Mouse (Mus musculus): ENCODE measurements around the gene Zfp692. TPM values are rescaled to one million over a fixed set of nuclear protein-coding genes. Genes with fewer than 3 reads are reported as not detected.
"Not testable (repeated sequence)": the region's sequence is repeated elsewhere in the genome, so short reads cannot be mapped to it uniquely, and the experiment has no call there.

The Zfp692 gene
- polyA plus RNA-seq, 1 experiment from 2014 or later, result 14.2 TPM

DNA sequence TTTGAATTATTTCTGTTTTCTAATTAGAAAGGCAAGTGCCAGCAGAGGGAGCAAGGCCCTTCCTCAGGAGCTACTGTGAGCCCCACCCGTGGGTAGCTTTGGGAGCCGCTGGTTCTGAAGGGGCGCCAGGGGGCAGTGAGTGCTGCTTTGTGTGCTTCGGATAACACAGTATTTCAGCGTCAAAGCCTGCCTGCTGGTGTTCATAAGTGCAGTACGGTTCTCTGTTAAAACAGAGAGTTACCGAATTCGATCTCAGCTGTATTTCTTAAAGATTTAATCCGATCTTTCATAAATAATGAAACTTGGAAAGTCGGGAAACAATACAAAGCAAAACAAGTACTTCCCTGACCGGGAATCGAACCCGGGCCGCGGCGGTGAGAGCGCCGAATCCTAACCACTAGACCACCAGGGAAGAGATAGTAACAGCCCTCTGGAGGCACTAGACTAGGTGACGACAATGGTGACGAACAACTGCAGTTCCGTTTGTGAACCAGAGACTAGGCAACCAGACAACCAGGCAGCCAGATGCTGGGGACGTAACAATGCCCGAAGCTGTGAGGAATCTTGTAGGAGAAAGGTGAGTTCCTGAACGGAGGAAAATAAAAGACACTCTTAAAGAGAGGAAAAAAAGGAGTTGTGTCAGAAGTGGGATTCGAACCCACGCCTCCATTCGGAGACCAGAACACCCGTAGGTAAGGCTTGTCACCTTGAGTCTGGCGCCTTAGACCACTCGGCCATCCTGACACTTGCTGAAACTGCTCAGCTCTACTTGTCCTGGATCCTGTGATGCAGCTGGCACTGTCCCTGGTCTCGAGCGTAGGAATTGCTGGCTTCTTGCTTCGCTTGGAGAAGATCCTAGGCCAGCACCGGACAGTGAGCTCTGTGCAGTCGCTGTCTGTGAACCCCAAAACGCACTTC lies 4.8 kb upstream of the Zfp692 start:
- Histone ChIP-seq H3K36me3 (ENCODE audit: control insufficient read depth, insufficient read depth, low read length) (no peaks in the 10 kb centered on the region), H3K27ac (replicated peaks; ENCODE audit: low read depth, low read length) (peak overlapping the region; percentile 94), H3K9me3 (ENCODE audit: control insufficient read depth, low read length) (no peaks in the 10 kb centered on the region), H3K9ac (ENCODE audit: low read depth, low read length) (peak overlapping the region; percentile 64), H3K4me3 (ENCODE audit: low read depth, low read length) (peak overlapping the region; percentile 51), H3K27me3 (replicated peaks; ENCODE audit: control insufficient read depth, insufficient read depth, low read length) (no peaks in the 10 kb centered on the region), H3K4me2 (ENCODE audit: low read depth, low read length) (peak overlapping the region; percentile 63), H3K4me1 (ENCODE audit: control insufficient read depth, insufficient read depth, low read length) (peaks cover 9% of the 10 kb centered on the region)
- under 1% methylated on average over 36 of the region's 36 CpGs for WGBS
- ATAC-seq (ENCODE audit: low read depth), result peak; percentile 91
- peak; percentile 98 for DNase-seq (ENCODE audit: low spot score)

DNA sequence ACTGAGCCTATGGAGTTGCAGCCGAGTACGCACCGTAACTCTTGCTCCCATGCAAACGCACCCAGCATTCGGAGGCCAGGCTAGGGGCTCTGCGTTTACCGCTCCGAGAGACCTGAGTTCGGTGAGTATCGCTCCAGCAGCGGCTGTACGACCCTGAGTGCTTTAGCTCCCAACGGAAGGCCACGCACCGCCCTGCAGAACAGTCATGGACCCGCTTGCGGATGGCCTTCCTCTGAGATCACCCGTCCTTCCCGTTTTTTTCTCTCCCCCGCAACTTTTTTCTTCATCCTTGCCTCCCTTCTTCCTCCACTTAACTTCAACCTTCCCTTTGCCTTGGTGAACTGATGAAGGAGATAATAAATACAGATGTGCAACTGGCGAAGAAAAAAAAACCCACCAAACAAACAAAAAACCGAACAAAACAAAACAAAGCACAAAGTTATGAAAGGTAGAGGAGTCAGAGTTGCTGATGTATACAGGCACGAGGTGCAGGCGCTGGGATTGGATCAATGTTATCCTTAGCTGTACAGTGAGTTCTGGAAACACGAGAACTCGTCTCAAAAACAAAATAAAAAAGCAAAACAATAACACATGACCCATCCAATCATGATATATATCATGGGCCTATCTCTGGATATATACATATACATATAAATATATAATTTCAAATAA lies 4.0 kb upstream of the Zfp692 start:
- ATAC-seq (ENCODE audit: low read depth), result peak; percentile 53
- no peaks in the 10 kb centered on the region for H3K27me3 ChIP-seq (replicated peaks; ENCODE audit: control insufficient read depth, insufficient read depth, low read length)
- peaks cover 12% of the 10 kb centered on the region for H3K4me1 ChIP-seq (ENCODE audit: control insufficient read depth, insufficient read depth, low read length)
- WGBS, result under 1% methylated on average over 20 of the region's 26 CpGs
- peak overlapping the region; percentile 64 for H3K9ac ChIP-seq (ENCODE audit: low read depth, low read length)
- peak overlapping the region; percentile 51 for H3K4me3 ChIP-seq (ENCODE audit: low read depth, low read length)
- peak; percentile 33 for DNase-seq (ENCODE audit: low spot score)
- H3K4me2 ChIP-seq (ENCODE audit: low read depth, low read length), result peak overlapping the region; percentile 63
- H3K36me3 ChIP-seq (ENCODE audit: control insufficient read depth, insufficient read depth, low read length), result no peaks in the 10 kb centered on the region
- H3K9me3 ChIP-seq (ENCODE audit: control insufficient read depth, low read length), result no peaks in the 10 kb centered on the region
- peak overlapping the region; percentile 94 for H3K27ac ChIP-seq (replicated peaks; ENCODE audit: low read depth, low read length)

DNA sequence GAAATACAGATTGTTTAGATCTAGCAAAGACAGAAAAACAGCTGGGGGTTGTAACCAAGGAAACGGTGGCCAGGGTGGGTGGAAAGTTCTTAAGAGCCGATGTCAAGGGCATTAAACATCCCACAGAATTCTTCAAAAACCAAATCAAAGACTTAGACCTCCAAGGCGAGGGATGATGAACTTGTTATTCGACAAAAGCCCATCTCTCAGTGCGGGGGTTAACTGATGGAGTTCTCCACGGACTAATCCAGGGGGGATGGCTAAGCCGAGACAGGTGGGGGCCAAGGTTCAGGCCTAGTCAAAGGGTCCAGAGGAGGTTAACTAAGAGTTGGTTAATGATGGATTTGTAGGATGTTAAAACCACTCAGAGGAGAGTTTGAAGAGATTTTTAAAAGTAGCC lies 3.3 kb upstream of the Zfp692 start:
- Histone ChIP-seq H3K4me1 (ENCODE audit: control insufficient read depth, insufficient read depth, low read length) (peaks cover 15% of the 10 kb centered on the region), H3K4me3 (ENCODE audit: low read depth, low read length) (peak overlapping the region; percentile 51), H3K4me2 (ENCODE audit: low read depth, low read length) (peak overlapping the region; percentile 63), H3K27ac (replicated peaks; ENCODE audit: low read depth, low read length) (no peak overlapping the region), H3K36me3 (ENCODE audit: control insufficient read depth, insufficient read depth, low read length) (no peaks in the 10 kb centered on the region), H3K27me3 (replicated peaks; ENCODE audit: control insufficient read depth, insufficient read depth, low read length) (no peaks in the 10 kb centered on the region), H3K9ac (ENCODE audit: low read depth, low read length) (peak overlapping the region; percentile 42; the same call in 1 of the 2 replicates), H3K9me3 (ENCODE audit: control insufficient read depth, low read length) (no peaks in the 10 kb centered on the region)
- WGBS, result 17% methylated on average over 7 of the region's 7 CpGs
- no peak for DNase-seq (ENCODE audit: low spot score)
- ATAC-seq (ENCODE audit: low read depth), result no peak

DNA sequence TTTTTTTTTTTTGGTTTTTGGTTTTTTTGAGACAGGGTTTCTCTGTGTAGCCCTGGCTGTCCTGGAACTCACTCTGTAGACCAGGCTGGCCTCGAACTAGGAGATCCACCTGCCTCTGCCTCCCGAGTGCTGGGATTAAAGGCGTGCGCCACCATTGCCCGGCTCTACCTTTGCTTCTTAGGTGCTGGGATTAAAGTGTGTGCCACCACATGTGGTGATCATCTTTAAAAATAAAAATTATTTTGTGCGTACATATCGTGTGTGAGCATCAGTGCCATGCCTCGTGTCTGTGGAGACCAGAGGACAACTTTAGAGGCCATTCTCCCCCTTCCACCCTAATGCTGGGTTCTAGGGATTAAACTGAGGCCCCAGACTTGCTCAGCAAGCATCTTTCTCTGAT lies 1.6 kb upstream of the Zfp692 start:
- not testable (repeated sequence) for H3K9ac ChIP-seq (ENCODE audit: low read depth, low read length); H3K9me3 ChIP-seq (ENCODE audit: control insufficient read depth, low read length); ATAC-seq (ENCODE audit: low read depth); H3K4me2 ChIP-seq (ENCODE audit: low read depth, low read length); DNase-seq (ENCODE audit: low spot score); H3K27me3 ChIP-seq (replicated peaks; ENCODE audit: control insufficient read depth, insufficient read depth, low read length); H3K4me3 ChIP-seq (ENCODE audit: low read depth, low read length); H3K27ac ChIP-seq (replicated peaks; ENCODE audit: low read depth, low read length); H3K36me3 ChIP-seq (ENCODE audit: control insufficient read depth, insufficient read depth, low read length)
- WGBS, result 91% methylated on average over 8 of the region's 8 CpGs
- H3K4me1 ChIP-seq (ENCODE audit: control insufficient read depth, insufficient read depth, low read length), result peaks cover 15% of the 10 kb centered on the region

DNA sequence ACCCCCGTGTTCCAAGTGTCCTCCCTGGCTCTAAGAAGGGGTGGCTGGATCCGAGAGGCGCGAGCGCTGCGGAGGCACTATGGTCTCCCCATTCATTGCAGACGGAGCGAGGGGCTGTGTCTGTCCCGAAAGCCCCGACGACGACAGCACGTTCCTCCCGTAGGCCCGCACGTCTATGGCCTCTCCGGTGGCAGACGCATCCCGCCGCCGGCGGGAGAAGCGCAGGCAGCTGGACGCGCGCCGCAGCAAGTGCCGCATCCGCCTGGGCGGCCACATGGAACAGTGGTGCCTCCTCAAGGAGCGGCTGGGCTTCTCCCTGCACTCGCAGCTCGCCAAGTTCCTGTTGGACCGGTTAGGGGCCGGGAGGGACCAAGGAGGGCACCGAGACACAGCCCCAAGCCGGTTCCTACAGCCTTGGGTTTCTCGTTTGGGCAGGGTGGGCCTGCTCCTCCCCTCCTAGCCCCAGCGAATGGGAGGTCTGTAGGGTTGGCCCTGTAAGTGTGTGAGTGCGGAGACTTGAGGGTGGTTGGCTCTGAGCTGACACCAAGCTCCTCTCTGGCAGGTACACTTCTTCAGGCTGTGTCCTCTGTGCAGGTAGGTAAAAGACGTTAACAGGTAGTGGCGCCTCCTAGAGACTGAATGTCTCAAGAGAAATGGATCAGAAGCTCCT lies 677 bp downstream of the Zfp692 start:
- peak; percentile 86 for DNase-seq (ENCODE audit: low spot score)
- H3K27ac ChIP-seq (replicated peaks; ENCODE audit: low read depth, low read length), result peak overlapping the region; percentile 82
- H3K27me3 ChIP-seq (replicated peaks; ENCODE audit: control insufficient read depth, insufficient read depth, low read length), result no peaks in the 10 kb centered on the region
- peak overlapping the region; percentile 48 for H3K4me3 ChIP-seq (ENCODE audit: low read depth, low read length)
- ATAC-seq (ENCODE audit: low read depth), result peak; percentile 76
- H3K4me2 ChIP-seq (ENCODE audit: low read depth, low read length), result peak overlapping the region; percentile 96
- no peaks in the 10 kb centered on the region for H3K9me3 ChIP-seq (ENCODE audit: control insufficient read depth, low read length)
- peaks cover 15% of the 10 kb centered on the region for H3K4me1 ChIP-seq (ENCODE audit: control insufficient read depth, insufficient read depth, low read length)
- peak overlapping the region; percentile 72 for H3K9ac ChIP-seq (ENCODE audit: low read depth, low read length)
- 1% methylated on average over 29 of the region's 42 CpGs for WGBS
- peaks cover 9% of the 10 kb centered on the region; the same call in 1 of the 2 replicates for H3K36me3 ChIP-seq (ENCODE audit: control insufficient read depth, insufficient read depth, low read length)

DNA sequence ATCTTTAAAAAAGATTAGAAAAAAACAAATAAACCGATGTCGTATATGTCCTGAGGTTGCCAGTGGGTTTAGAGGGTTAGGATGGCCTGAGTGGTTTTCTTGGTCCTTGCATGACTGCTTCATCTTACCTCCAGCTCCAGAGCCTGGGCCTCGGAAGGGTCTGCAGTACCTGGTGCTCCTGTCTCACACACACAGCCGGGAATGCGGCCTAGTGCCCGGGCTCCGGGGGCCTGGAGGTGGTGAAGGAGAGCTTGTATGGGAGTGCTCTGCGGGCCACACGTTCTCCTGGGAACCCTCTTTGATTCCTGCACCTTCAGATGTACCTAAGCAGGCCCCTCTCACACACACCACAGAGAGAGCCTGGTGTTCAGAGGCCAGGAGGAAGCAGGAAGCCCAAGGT lies 1.8 kb downstream of the Zfp692 start:
- Histone ChIP-seq H3K27me3 (replicated peaks; ENCODE audit: control insufficient read depth, insufficient read depth, low read length) (no peaks in the 10 kb centered on the region), H3K4me2 (ENCODE audit: low read depth, low read length) (no peak overlapping the region), H3K9me3 (ENCODE audit: control insufficient read depth, low read length) (no peaks in the 10 kb centered on the region), H3K4me1 (ENCODE audit: control insufficient read depth, insufficient read depth, low read length) (peaks cover 13% of the 10 kb centered on the region), H3K4me3 (ENCODE audit: low read depth, low read length) (no peak overlapping the region), H3K36me3 (ENCODE audit: control insufficient read depth, insufficient read depth, low read length) (peaks cover 9% of the 10 kb centered on the region; the same call in 1 of the 2 replicates), H3K27ac (replicated peaks; ENCODE audit: low read depth, low read length) (no peak overlapping the region), H3K9ac (ENCODE audit: low read depth, low read length) (no peak overlapping the region)
- WGBS, result 90% methylated on average over 9 of the region's 9 CpGs
- DNase-seq (ENCODE audit: low spot score), result no peak
- ATAC-seq (ENCODE audit: low read depth), result no peak

DNA sequence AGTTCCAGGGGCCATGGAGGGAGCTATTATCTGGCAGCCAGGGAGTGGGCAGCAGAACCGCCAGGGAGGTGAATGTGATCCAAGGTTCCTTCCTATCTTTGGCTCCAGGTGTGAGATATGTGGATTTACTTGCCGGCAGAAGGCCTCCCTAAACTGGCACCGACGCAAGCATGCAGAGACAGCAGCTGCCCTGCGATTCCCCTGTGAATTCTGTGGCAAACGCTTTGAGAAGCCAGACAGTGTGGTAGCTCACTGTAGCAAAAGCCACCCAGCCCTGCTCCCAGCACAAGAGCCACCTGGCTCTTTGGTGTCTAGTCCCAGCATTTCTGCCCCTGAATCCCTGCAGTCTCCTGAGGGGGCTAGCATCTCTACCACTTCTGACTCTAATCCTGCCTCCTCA lies 7.2 kb downstream of the Zfp692 start:
- no peaks in the 10 kb centered on the region for H3K4me1 ChIP-seq (ENCODE audit: control insufficient read depth, insufficient read depth, low read length)
- no peaks in the 10 kb centered on the region for H3K9me3 ChIP-seq (ENCODE audit: control insufficient read depth, low read length)
- no peaks in the 10 kb centered on the region for H3K27me3 ChIP-seq (replicated peaks; ENCODE audit: control insufficient read depth, insufficient read depth, low read length)
- DNase-seq (ENCODE audit: low spot score), result no peak
- no peak overlapping the region for H3K9ac ChIP-seq (ENCODE audit: low read depth, low read length)
- 89% methylated on average over 6 of the region's 6 CpGs for WGBS
- H3K27ac ChIP-seq (replicated peaks; ENCODE audit: low read depth, low read length), result no peak overlapping the region
- no peak overlapping the region for H3K4me3 ChIP-seq (ENCODE audit: low read depth, low read length)
- H3K36me3 ChIP-seq (ENCODE audit: control insufficient read depth, insufficient read depth, low read length), result peaks cover 50% of the 10 kb centered on the region
- no peak for ATAC-seq (ENCODE audit: low read depth)
- H3K4me2 ChIP-seq (ENCODE audit: low read depth, low read length), result no peak overlapping the region

DNA sequence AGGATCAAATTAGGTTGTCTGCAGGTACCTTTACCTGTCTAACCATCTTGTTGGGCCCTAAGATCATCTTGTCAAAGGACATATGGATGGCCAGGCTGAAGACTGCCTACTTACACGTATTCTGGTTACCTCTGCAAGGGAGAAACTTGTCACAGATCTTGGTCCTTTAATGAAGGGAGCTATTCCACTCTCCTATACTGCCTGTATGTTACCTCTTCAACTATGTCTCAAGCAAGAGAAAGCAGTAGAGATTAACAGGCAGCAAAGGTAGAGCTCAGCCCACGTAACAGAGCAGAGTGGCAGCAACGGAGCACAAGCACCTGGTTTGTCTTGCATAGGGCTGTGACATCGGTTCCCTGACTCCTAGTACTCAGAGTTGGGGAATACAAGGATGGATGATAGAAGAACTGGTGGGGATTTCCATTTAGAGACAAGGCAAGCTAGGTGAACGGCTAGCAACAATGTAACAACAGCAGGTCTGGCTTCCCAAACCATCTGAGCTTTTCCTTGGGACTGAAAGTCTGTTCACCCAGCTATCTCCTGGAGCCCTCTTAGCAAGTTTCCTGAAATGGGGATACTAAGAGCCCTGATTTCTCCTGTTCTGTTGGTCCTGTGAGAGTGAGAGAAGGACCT lies 8.8 kb downstream of the Zfp692 start:
- WGBS, result 95% methylated on average over 5 of the region's 5 CpGs
- H3K4me2 ChIP-seq (ENCODE audit: low read depth, low read length), result no peak overlapping the region
- no peaks in the 10 kb centered on the region for H3K27me3 ChIP-seq (replicated peaks; ENCODE audit: control insufficient read depth, insufficient read depth, low read length)
- DNase-seq (ENCODE audit: low spot score) (no peak), ATAC-seq (ENCODE audit: low read depth) (no peak)
- H3K9me3 ChIP-seq (ENCODE audit: control insufficient read depth, low read length), result no peaks in the 10 kb centered on the region
- no peaks in the 10 kb centered on the region for H3K4me1 ChIP-seq (ENCODE audit: control insufficient read depth, insufficient read depth, low read length)
- H3K27ac ChIP-seq (replicated peaks; ENCODE audit: low read depth, low read length), result no peak overlapping the region
- peaks cover 59% of the 10 kb centered on the region for H3K36me3 ChIP-seq (ENCODE audit: control insufficient read depth, insufficient read depth, low read length)
- no peak overlapping the region for H3K9ac ChIP-seq (ENCODE audit: low read depth, low read length)
- no peak overlapping the region for H3K4me3 ChIP-seq (ENCODE audit: low read depth, low read length)

Data from embryonic facial prominence, embryonic 14.5 days (tissue).